Mouse (Mus musculus) limb, embryonic 15.5 days (tissue): ENCODE results near the gene Cytip. TPM values are rescaled to one million over a fixed set of nuclear protein-coding genes. Genes with fewer than 3 reads are reported as not detected.

Source experiments
- ATAC-seq: fragments of 200-750 bp; cut with Nextera tagmentation; 2 replicates; pipeline ENCODE4 v1.8.0; 2017; ENCODE audit warnings: low read depth, moderate TSS enrichment; ENCODE audit not compliant: insufficient number of reproducible peaks, low FRiP score, low TSS enrichment
- H3K27ac ChIP-seq: fragments of 300-500 bp; sonication (generic); 2 replicates; pipeline ENCODE4 v1.5.1; 2015; ENCODE audit warnings: moderate library complexity, mild to moderate bottlenecking, inconsistent platforms
- H3K27me3 ChIP-seq: fragments of 300-500 bp; sonication (generic); 2 replicates; pipeline ENCODE4 v1.6.1; 2015; ENCODE audit warnings: inconsistent platforms
- H3K36me3 ChIP-seq: fragments of 300-500 bp; sonication (generic); 2 replicates; pipeline ENCODE4 v1.6.1; 2015; ENCODE audit warnings: inconsistent platforms
- H3K4me1 ChIP-seq: fragments of 300-500 bp; sonication (generic); 2 replicates; pipeline ENCODE4 v1.6.1; 2015; ENCODE audit warnings: inconsistent platforms
- H3K4me2 ChIP-seq: fragments of 300-500 bp; sonication (generic); 2 replicates; pipeline ENCODE4 v1.6.1; 2015; ENCODE audit warnings: mild to moderate bottlenecking, inconsistent platforms
- H3K4me3 ChIP-seq: fragments of 300-500 bp; sonication (generic); 2 replicates; pipeline ENCODE4 v1.5.1; 2015; ENCODE audit warnings: mild to moderate bottlenecking, inconsistent platforms
- H3K9ac ChIP-seq: fragments of 300-500 bp; sonication (generic); 2 replicates; pipeline ENCODE4 v1.6.1; 2015; ENCODE audit warnings: inconsistent platforms
- H3K9me3 ChIP-seq: fragments of 300-500 bp; sonication (generic); 2 replicates; pipeline ENCODE4 v1.6.1; 2016; ENCODE audit warnings: inconsistent platforms
- WGBS: fragments of 180-500 bp; shearing (Covaris S2); methylation state at CpG from one replicate; pipeline ENCODE4 v1.1.7; 2015; 5-methylcytosine and 5-hydroxymethylcytosine counted together
- polyA plus RNA-seq: library from polyadenylated mRNA; unstranded; fragments of >200 nt; fragmentation: Nextera tagmentation; extraction: Ambion mirVana; gene quantifications from 2 replicates; pipeline ENCODE4 v1.2.1, GENCODE M21; 2015

Cytip gene
- polyA plus RNA-seq, 1 experiment from 2014 or later = 2.8 TPM

DNA sequence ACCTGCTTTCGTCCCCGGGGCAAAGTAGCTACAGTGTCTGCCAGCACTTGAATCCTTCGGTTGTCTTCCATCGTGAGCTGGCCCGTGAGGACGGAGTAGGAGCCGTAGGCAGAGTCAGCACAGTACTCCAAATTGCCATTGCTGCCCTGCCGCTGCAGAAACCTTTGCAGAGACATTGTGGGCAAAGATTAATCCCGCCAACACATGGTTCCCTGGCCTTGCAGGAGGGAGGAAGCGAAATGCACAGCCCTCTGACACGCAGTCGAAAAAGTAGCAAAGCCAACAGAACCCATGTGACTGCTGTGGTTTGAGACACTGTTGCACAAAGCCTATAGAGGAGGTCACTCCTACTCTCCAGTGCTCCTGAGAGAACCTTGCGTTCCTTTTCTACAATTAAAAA lies 35.5 kb downstream of the Cytip start:
- Histone ChIP-seq H3K27me3 (no peaks in the 10 kb centered on the region), H3K36me3 (no peaks in the 10 kb centered on the region), H3K27ac (no peak overlapping the region), H3K9me3 (no peaks in the 10 kb centered on the region), H3K4me1 (0 out of 2 replicates have a peak, but pooled peaks cover 5% of the 10 kb centered on the region), H3K4me3 (no peak overlapping the region), H3K4me2 (no peak overlapping the region), H3K9ac (no peak overlapping the region)
- ATAC-seq = no peak
- 78% methylated on average over 13 of the region's 13 CpGs for WGBS

DNA sequence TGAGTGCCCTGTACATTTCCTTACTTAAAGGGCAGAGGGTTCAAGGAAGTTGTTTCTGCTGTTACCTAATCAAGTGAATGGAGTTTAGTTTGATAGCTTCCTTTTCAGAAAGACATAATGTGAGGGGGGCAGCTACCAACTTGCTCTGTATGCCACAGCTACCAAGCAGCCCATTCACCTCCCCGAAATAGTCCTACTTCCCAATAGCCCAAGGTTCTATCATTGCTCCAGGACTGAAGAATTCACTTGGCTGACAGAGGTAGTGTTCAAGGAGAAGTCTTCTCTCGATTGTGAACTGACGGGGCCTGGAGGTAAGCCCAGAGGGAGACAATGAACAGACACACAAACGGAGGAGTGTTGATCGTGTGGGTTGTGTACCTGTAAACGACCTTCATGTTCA lies 36.2 kb downstream of the Cytip start:
- H3K4me2 ChIP-seq = no peak overlapping the region
- H3K9ac ChIP-seq = no peak overlapping the region
- no peaks in the 10 kb centered on the region for H3K36me3 ChIP-seq
- H3K4me3 ChIP-seq = no peak overlapping the region
- WGBS = 83% methylated on average over 6 of the region's 6 CpGs
- ATAC-seq = no peak
- H3K4me1 ChIP-seq = 0 out of 2 replicates have a peak, but pooled peaks cover 5% of the 10 kb centered on the region
- H3K27me3 ChIP-seq = no peaks in the 10 kb centered on the region
- H3K27ac ChIP-seq = no peak overlapping the region
- H3K9me3 ChIP-seq = no peaks in the 10 kb centered on the region

DNA sequence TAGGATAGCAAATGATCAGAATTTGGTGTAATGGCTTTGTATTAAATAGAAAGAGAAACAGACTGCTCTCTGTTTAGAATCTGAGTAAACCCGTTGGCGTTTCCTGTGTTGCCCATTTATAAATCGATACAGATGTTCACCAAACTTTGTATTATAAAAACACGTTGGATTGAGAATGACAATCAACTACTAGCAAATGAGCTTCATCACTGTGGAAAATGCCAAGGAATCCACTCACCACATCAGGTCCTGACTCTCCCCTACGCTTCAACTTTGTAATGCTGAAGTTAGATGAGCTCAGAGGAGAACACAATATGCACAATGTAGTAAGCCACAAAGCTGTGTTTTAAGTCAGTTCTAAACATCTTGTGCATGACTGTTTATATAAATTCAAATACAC lies 36.8 kb downstream of the Cytip start:
- no peaks in the 10 kb centered on the region for H3K36me3 ChIP-seq
- H3K4me2 ChIP-seq = no peak overlapping the region
- H3K9ac ChIP-seq = no peak overlapping the region
- H3K4me1 ChIP-seq = 0 out of 2 replicates have a peak, but pooled peaks cover 5% of the 10 kb centered on the region
- no peak overlapping the region for H3K27ac ChIP-seq
- ATAC-seq = no peak
- H3K9me3 ChIP-seq = no peaks in the 10 kb centered on the region
- 67% methylated on average over 5 of the region's 5 CpGs for WGBS
- no peak overlapping the region for H3K4me3 ChIP-seq
- H3K27me3 ChIP-seq = no peaks in the 10 kb centered on the region

DNA sequence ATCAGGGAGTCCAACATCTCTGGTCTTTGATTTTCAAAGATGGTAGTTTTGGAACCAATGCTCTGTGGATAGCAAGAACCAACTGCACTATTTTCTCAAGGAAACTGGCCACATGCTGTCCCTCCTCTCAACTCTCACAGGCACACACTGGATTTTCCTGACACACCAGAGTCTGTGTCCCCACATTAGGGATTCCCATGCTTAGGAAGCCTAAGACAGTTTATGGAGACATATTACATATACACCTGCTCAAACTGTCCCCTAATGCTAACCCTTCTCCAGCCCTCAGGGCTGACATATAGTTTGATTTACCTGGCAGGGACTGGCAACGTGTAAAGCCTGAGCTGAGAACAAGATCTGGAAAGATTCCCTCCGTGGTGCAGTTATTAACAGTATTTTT lies 37.2 kb downstream of the Cytip start:
- WGBS = 51% methylated on average over 2 of the region's 2 CpGs
- Histone ChIP-seq H3K4me1 (0 out of 2 replicates have a peak, but pooled peaks cover 5% of the 10 kb centered on the region), H3K9me3 (no peaks in the 10 kb centered on the region), H3K36me3 (no peaks in the 10 kb centered on the region), H3K4me3 (no peak overlapping the region), H3K4me2 (no peak overlapping the region), H3K9ac (no peak overlapping the region), H3K27me3 (no peaks in the 10 kb centered on the region), H3K27ac (no peak overlapping the region)
- no peak for ATAC-seq

GRCm38 (mm10) chr2:58157466-58157865 lies 37.9 kb downstream of the Cytip start:
- WGBS = 91% methylated on average over 5 of the region's 5 CpGs
- ATAC-seq = no peak
- no peak overlapping the region for H3K27ac ChIP-seq

DNA sequence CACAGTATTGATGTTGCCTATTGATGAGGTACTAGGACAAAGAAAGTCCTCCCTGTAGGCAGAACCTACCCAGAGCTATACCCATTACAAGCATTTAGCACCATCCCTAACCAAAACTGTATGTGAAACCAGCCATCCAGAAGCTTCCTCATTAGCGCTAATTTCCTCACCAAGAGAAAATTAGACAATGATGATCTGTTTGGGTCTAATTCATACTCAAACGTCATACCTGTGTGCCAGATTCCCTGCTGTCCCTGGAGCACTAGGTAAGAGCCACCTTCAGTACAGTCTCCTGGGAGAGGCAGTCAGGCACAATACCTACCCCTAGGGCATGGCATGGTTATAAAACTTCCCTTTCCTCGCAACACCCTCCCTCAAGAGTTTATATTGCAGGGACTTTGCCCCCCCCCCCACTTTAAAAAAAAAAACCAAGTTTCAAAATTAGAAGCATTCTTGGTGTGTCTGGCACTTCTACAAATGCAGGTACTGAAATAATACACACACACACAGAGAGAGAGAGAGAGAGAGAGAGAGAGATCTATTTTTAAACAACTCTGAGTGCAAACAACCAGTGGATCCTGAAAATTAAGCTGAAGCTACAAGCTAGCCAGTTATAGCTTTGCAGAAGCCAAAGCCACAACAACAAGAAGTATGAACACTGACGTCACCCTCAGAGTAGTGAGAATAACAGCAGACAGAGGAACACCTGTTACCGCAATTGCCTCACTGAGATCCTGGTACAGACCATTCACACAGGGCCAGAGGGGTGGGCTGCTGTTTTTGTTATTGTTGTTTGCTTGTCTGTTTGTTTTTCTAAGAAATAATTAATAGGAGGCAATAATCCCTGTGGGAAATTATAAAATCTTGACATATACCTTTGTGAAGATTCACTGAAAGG lies 38.6 kb downstream of the Cytip start:
- H3K27ac ChIP-seq = no peak overlapping the region
- H3K4me2 ChIP-seq = no peak overlapping the region
- no peaks in the 10 kb centered on the region for H3K9me3 ChIP-seq
- no peaks in the 10 kb centered on the region for H3K27me3 ChIP-seq
- no peak overlapping the region for H3K4me3 ChIP-seq
- 57% methylated on average over 5 of the region's 5 CpGs for WGBS
- ATAC-seq = no peak
- 0 out of 2 replicates have a peak, but pooled peaks cover 5% of the 10 kb centered on the region for H3K4me1 ChIP-seq
- H3K36me3 ChIP-seq = no peaks in the 10 kb centered on the region
- no peak overlapping the region for H3K9ac ChIP-seq

More at GRCm38 (mm10) chr2:58157466-58157865, 37.9 kb downstream of the Cytip start:
- no peak overlapping the region for H3K4me2 ChIP-seq
- H3K9me3 ChIP-seq = no peaks in the 10 kb centered on the region
- H3K9ac ChIP-seq = no peak overlapping the region
- H3K27me3 ChIP-seq = no peaks in the 10 kb centered on the region
- H3K4me1 ChIP-seq = 0 out of 2 replicates have a peak, but pooled peaks cover 5% of the 10 kb centered on the region
- H3K36me3 ChIP-seq = no peaks in the 10 kb centered on the region
- no peak overlapping the region for H3K4me3 ChIP-seq

DNA sequence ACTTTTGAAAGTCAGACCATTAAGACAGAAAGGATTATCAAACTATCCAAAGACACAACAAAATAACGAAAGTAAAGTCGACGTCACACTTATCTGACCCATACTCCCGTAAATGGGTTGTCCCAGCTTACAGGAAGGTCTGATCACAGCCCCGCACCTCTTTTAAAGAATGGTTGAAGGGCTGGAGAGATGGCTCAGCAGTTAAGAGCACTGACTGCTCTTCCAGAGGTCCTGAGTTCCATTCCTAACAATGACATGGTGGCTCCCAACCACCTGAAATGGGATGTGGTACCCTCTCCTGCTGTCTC lies 39.3 kb downstream of the Cytip start:
- Histone ChIP-seq H3K9ac (no peak overlapping the region), H3K4me3 (no peak overlapping the region), H3K27ac (no peak overlapping the region), H3K4me1 (0 out of 2 replicates have a peak, but pooled peaks cover 5% of the 10 kb centered on the region), H3K4me2 (no peak overlapping the region), H3K36me3 (no peaks in the 10 kb centered on the region), H3K27me3 (no peaks in the 10 kb centered on the region), H3K9me3 (no peaks in the 10 kb centered on the region)
- no peak for ATAC-seq
- whole genome bisulfite sequencing = 90% methylated on average over 5 of the region's 5 CpGs

DNA sequence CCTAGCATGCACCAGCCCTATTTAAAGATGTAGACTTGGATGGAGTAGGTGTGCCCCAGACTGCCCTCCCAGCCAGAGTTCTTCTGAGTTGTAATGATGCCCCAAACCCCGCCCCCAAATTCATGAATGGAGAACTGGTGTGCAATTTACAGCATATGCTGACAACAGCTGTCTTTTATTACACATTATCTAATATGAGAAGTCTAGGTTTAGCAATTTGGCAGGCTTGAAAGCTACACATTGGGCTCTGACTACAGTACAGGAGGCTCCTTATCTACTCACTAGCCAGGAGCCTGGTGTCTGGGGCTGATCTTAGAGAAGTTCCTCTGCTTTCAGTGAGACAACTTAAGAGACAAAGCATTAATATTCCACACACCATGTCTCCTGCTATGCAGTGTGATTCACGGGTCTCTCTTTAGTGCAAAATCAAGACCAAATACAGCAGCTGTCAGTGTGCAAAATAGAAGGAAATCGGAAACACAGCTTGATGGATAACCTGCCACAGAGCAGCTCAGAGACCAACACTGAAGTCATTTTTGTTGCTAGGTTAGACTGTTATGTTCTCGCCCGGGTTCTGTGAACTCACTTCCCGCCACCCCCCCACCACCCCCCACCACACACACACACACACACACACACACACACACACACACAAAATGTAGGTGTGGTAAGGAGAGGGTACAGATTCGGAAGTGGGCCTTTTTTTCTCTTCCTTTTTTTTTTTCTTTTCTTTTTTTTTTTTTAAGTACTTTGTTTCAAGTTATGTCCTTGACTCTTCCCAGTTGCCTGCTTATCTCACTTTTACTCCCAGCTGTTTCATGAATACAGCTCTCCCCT lies 39.8 kb downstream of the Cytip start:
- Histone ChIP-seq H3K4me1 (0 out of 2 replicates have a peak, but pooled peaks cover 3% of the 10 kb centered on the region), H3K36me3 (no peaks in the 10 kb centered on the region), H3K27ac (no peak overlapping the region), H3K4me2 (no peak overlapping the region), H3K27me3 (no peaks in the 10 kb centered on the region), H3K9me3 (no peaks in the 10 kb centered on the region), H3K9ac (no peak overlapping the region), H3K4me3 (no peak overlapping the region)
- WGBS = 75% methylated on average over 7 of the region's 7 CpGs
- no peak for ATAC-seq

- Histone ChIP-seq H3K4me2 (no peak overlapping the region), H3K27me3 (no peaks in the 10 kb centered on the region), H3K36me3 (no peaks in the 10 kb centered on the region), H3K9ac (no peak overlapping the region), H3K27ac (no peak overlapping the region), H3K4me1 (no peaks in the 10 kb centered on the region), H3K9me3 (no peaks in the 10 kb centered on the region), H3K4me3 (no peak overlapping the region)
- ATAC-seq = no peak
- 83% methylated on average over 1 of the region's 1 CpGs for WGBS
Measured at GRCm38 (mm10) chr2:58154555-58154954, 40.8 kb downstream of the Cytip start.

GRCm38 (mm10) chr2:58153742-58154141 lies 41.6 kb downstream of the Cytip start:
- Histone ChIP-seq H3K9me3 (no peaks in the 10 kb centered on the region), H3K36me3 (no peaks in the 10 kb centered on the region), H3K4me1 (no peaks in the 10 kb centered on the region), H3K27me3 (no peaks in the 10 kb centered on the region), H3K27ac (no peak overlapping the region), H3K9ac (no peak overlapping the region), H3K4me2 (no peak overlapping the region), H3K4me3 (no peak overlapping the region)
- WGBS = 78% methylated on average over 7 of the region's 7 CpGs
- no peak for ATAC-seq

DNA sequence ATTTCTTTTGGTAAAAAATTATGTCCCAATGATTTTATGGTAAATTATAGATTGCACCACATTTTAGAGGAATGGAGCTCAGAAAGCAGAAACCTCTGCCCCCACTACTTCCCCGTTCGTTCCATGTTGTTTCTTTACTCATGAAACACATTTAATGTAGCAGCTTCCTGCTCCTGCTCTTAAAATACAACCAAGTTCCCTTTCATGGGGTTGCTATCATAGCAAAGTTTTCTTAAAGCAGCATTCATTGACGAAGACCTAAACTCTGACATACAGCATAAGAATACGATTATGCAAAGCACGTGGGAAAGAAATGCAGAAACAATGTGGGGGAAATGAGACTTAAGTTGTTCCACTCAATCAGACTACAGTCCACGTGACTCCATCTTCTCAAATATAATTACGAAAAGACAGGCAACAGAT lies 45.3 kb downstream of the Cytip start:
- no peak overlapping the region for H3K9ac ChIP-seq
- no peak overlapping the region for H3K27ac ChIP-seq
- no peaks in the 10 kb centered on the region for H3K36me3 ChIP-seq
- ATAC-seq = no peak
- H3K4me2 ChIP-seq = no peak overlapping the region
- WGBS = 75% methylated on average over 7 of the region's 7 CpGs
- H3K9me3 ChIP-seq = no peaks in the 10 kb centered on the region
- no peak overlapping the region for H3K4me3 ChIP-seq
- H3K4me1 ChIP-seq = no peaks in the 10 kb centered on the region
- no peaks in the 10 kb centered on the region for H3K27me3 ChIP-seq

GRCm38 (mm10) chr2:58146572-58146971 lies 48.8 kb downstream of the Cytip start:
- no peaks in the 10 kb centered on the region for H3K4me1 ChIP-seq
- H3K4me3 ChIP-seq = no peak overlapping the region
- no peak overlapping the region for H3K4me2 ChIP-seq
- H3K27ac ChIP-seq = no peak overlapping the region
- H3K9me3 ChIP-seq = no peaks in the 10 kb centered on the region
- no peaks in the 10 kb centered on the region for H3K36me3 ChIP-seq
- WGBS = 62% methylated on average over 5 of the region's 5 CpGs
- no peak for ATAC-seq
- H3K9ac ChIP-seq = no peak overlapping the region
- no peaks in the 10 kb centered on the region for H3K27me3 ChIP-seq
